Mouse (Mus musculus): Measurements from ENCODE around the gene Tbcc. TPM values are rescaled to one million over a fixed set of nuclear protein-coding genes. Genes with fewer than 3 reads are reported as not detected.

The Tbcc gene
- polyA plus RNA-seq (2012; rRNA removed), result 40.5 and 41.2 TPM in 2 replicates

DNA sequence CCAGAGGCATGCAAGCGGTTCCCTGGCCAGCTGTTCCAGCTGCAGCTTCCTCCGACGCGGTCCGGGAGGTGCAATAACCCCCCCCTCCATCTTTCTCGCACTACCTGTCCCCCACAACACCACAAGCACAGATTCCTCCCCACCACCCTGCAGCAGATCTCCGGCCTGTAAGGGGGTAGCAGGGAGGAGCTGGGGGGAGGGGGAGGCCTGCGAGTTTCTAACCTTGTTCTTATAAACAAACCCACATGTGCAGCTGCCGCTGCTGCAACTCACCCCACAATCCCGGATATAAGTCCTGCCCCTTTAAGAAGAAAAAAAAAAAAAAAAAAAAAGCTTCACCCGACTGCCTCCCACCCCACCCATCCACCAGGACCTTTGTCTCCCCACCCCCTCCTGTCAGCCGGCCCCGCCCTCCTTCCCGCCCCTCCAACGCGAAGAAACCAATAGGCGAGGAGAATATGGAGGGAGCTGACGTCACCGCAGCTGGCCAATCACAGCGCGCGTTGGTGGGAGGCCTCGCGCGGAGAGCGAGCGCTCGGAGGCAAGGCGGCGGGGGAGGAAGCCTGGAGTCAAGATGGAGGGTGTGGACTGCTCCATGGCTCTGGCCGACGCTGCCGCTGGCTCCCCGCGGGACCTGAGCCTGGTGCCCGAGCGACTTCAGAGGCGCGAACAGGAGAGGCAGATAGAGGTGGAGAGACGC, at the start of gene Tbcc:
Gene Tbcc, plus strand, starts transcription at position 569 of the 700 bp plus-strand sequence.

DNA sequence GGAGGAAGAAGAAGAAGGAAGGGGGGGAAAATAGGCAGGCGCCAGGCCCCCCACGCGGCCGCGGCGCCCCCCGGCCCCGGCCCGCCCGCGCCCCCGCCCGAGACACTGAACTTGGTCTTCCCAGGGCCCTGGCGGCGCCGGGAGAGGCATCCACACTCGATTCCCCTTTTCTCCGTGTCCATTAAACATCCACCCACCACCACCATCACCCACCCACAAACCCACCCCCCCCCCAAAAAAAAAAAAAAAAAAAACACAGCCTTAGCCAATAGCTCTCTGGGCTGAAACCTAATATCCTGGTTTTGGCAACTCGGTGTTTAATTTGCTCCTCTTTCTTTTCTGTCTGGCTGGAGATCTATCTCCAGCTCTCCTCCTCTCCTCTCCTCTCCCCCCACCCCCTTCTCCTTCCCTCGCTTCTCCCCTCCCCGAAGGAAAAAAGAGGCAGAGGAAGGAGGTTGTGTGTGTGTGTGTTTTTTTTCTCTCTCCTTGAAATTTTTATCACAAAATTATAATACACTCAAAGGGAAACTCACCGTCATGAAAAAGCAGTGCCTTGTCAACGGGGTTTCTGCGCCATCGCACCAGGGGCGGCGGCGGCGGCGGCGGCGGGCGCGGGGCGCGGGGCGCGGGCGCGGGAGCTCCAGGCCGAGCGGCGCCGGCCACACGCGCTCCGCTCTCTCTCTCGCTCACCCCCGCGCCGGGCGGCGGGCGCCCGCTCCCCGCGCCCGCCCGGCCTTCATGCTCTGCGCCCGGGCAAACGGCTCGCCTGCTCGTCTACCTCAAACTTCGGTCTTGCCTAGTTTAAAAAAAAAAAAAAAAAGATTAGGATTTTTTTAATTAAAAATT, 32.4 kb upstream of the Tbcc start, which contains the start of gene Bicral:
Gene Bicral, minus strand, starts transcription at position 580 of the 846 bp plus-strand sequence.

DNA sequence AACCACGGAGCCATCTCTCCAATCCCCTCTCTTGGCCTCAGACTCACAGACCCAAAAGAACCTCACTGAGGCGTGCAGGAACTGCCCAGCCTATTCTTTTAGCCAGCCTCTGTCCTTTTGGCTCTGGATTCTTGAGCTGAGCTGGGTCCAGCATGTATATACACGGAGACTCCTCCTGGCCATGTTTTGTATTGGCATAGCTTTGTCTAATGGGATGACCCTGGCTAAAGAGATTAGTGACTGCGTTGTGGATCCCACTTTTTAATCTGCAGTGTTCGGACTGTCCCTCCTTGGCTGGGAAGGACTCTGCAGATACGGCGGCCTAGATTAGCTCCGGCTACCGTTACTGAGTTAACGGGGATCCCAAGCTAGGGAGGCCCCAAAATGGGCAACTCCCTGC, 19.7 kb downstream of the Tbcc start, which contains the start of gene Prph2:
Gene Prph2, plus strand, starts transcription at position 274 of the 400 bp plus-strand sequence.

Other genes with a start within 250 kb of the Tbcc start
- 31.2 and 40.1 TPM in 2 replicates for gene Klc4, start 244.7 kb upstream of the Tbcc start, polyA plus RNA-seq (2012; rRNA removed)
- gene Mrpl2, start 244.5 kb upstream of the Tbcc start, polyA plus RNA-seq (2012; rRNA removed), result 113 and 159 TPM in 2 replicates
- 110 and 114 TPM in 2 replicates for gene Cul7, start 240.3 kb upstream of the Tbcc start, polyA plus RNA-seq (2012; rRNA removed)
- 41.9 and 48.7 TPM in 2 replicates for gene Rrp36, start 216.3 kb upstream of the Tbcc start, polyA plus RNA-seq (2012; rRNA removed)
- gene Mea1, start 211.9 kb upstream of the Tbcc start, polyA plus RNA-seq (2012; rRNA removed), result 53.1 and 64.5 TPM in 2 replicates
- 121 and 137 TPM in 2 replicates for gene Klhdc3, start 209.8 kb upstream of the Tbcc start, polyA plus RNA-seq (2012; rRNA removed)
- 58.2 and 71.4 TPM in 2 replicates for gene Ppp2r5d, start 185.6 kb upstream of the Tbcc start, polyA plus RNA-seq (2012; rRNA removed)
- 117 and 140 TPM in 2 replicates for gene Pex6, start 179.2 kb upstream of the Tbcc start, polyA plus RNA-seq (2012; rRNA removed)
- 3.6 and 8.5 TPM in 2 replicates for gene Gnmt, start 161.5 kb upstream of the Tbcc start, polyA plus RNA-seq (2012; rRNA removed)
- gene Cnpy3, start 138.5 kb upstream of the Tbcc start, polyA plus RNA-seq (2012; rRNA removed), result 54.0 and 61.7 TPM in 2 replicates
- gene Ptcra, start 127.0 kb upstream of the Tbcc start, polyA plus RNA-seq (2012; rRNA removed), result 0.10 and 0.12 TPM in 2 replicates
- 166 and 205 TPM in 2 replicates for gene 2310039H08Rik, start 118.0 kb upstream of the Tbcc start, polyA plus RNA-seq (2012; rRNA removed)
- 15.6 and 18.1 TPM in 2 replicates for gene Rpl7l1, start 108.0 kb upstream of the Tbcc start, polyA plus RNA-seq (2012; rRNA removed)
- gene Bicral, start 32.2 kb upstream of the Tbcc start, polyA plus RNA-seq (2012; rRNA removed), result 6.5 and 8.3 TPM in 2 replicates
- not detected in 2 replicates for gene Prph2, start 19.8 kb downstream of the Tbcc start, polyA plus RNA-seq (2012; rRNA removed)
- 42.4 and 50.4 TPM in 2 replicates for gene Ubr2, start 119.9 kb downstream of the Tbcc start, polyA plus RNA-seq (2012; rRNA removed)